Mouse (Mus musculus) kidney, embryonic 16.5 days (tissue): ENCODE data around the gene Olfr317. TPM values are rescaled to one million over a fixed set of nuclear protein-coding genes. Genes with fewer than 3 reads are reported as not detected.
"Not testable (repeated sequence)": the region's sequence is repeated elsewhere in the genome, so short reads cannot be mapped to it uniquely, and the experiment has no call there.

ENCODE experiments used
- ATAC-seq: fragments of 200-750 bp; cut with Nextera tagmentation; 2 replicates; pipeline ENCODE4 v1.8.0; 2017; ENCODE audit warnings: moderate TSS enrichment; ENCODE audit not compliant: low FRiP score, low TSS enrichment
- H3K27ac ChIP-seq: fragments of 300-500 bp; sonication (generic); 2 replicates; pipeline ENCODE4 v1.5.1; 2014; ENCODE audit warnings: low read length
- H3K27me3 ChIP-seq: fragments of 300-500 bp; sonication (generic); 2 replicates; pipeline ENCODE4 v1.6.1; 2014; ENCODE audit warnings: low read length, control low read depth, mixed read lengths; ENCODE audit not compliant: insufficient read depth
- H3K36me3 ChIP-seq: fragments of 300-500 bp; sonication (generic); 2 replicates; pipeline ENCODE4 v1.6.1; 2014; ENCODE audit warnings: low read length, control low read depth, mixed read lengths; ENCODE audit not compliant: insufficient read depth
- H3K4me1 ChIP-seq: fragments of 300-500 bp; sonication (generic); 2 replicates; pipeline ENCODE4 v1.6.1; 2014; ENCODE audit warnings: low read length, control low read depth, mixed read lengths; ENCODE audit not compliant: insufficient read depth
- H3K4me2 ChIP-seq: fragments of 300-500 bp; sonication (generic); replicated peaks from 2 replicates; pipeline ENCODE4 v1.6.1; 2014; ENCODE audit warnings: low read depth, low read length
- H3K4me3 ChIP-seq: fragments of 300-500 bp; sonication (generic); 2 replicates; pipeline ENCODE4 v1.5.1; 2014; ENCODE audit warnings: mild to moderate bottlenecking, low read length
- H3K9ac ChIP-seq: fragments of 300-500 bp; sonication (generic); replicated peaks from 2 replicates; pipeline ENCODE4 v1.6.1; 2014; ENCODE audit warnings: low read length
- H3K9me3 ChIP-seq: fragments of 300-500 bp; sonication (generic); 2 replicates; pipeline ENCODE4 v1.6.1; 2016; ENCODE audit warnings: low read length, control low read depth
- WGBS: fragments of 180-500 bp; shearing (Covaris S2); extraction: QIAGEN DNeasy Blood & Tissue Kit; methylation state at CpG from one replicate; pipeline ENCODE4 v1.1.7; 2014; 5-methylcytosine and 5-hydroxymethylcytosine counted together
- polyA plus RNA-seq: library from polyadenylated mRNA; unstranded; fragments of >200 nt; fragmentation: Nextera tagmentation; extraction: Ambion mirVana; gene quantifications from 2 replicates; pipeline ENCODE4 v1.2.1, GENCODE M21; 2015

The Olfr317 gene
- polyA plus RNA-seq, 1 experiment from 2014 or later, result not detected

DNA sequence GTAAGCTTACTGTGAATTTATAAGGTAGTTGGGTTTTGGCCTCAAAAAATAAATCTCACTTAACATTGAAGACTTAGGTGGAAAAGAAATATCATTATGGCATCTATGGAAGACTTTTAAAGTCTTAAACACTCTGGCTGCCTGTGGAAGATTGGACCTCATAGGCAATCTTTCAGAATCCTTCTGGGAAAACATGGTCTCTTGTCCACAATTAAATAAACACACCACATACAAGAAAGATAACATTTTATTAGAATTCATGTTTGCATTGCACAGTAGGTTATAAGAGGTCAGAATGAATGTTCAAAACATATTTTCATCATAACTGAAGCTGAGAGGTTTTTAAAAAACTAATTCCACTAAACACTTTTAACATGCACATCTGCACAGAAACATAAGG is 15.1 kb downstream of the Olfr317 start, which contains the start of gene Olfr318:
Gene Olfr318, minus strand, starts transcription at position 101 of the 400 bp plus-strand sequence.
- no peak within 1 kb of the TSS for H3K4me2 ChIP-seq
- H3K27ac ChIP-seq, result no peak within 1 kb of the TSS
- no peaks in the 10 kb centered on the region for H3K4me1 ChIP-seq
- H3K27me3 ChIP-seq, result no peaks in the 10 kb centered on the region
- H3K36me3 ChIP-seq, result no peaks in the 10 kb centered on the region
- no peak within 1 kb of the TSS for H3K9ac ChIP-seq
- no peak for ATAC-seq
- no peak within 1 kb of the TSS for H3K4me3 ChIP-seq
- no peaks in the 10 kb centered on the region for H3K9me3 ChIP-seq

DNA sequence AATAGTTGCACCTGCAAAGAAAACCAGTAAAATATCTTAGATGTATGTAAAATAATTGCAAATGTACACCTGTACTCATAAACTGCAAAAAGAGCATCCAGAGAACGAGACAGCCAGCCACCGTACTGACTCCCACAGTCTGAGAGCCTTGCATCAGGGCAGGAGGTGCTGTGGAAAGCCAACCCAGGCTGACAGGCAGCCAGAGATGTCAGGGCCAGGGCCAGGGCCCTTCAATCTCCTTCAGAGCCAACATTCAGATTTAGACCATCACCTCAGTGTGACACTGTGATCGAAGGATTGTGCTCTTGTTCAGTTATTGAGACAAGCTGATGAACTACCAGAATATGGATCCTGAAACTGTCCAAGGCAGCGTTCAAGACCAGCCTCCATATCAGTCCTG is 19.3 kb downstream of the Olfr317 start:
- 85% methylated on average over 4 of the region's 4 CpGs for WGBS
- Histone ChIP-seq H3K4me3 (no peak overlapping the region), H3K9ac (no peak overlapping the region), H3K27ac (no peak overlapping the region), H3K4me2 (no peak overlapping the region), H3K9me3 (no peaks in the 10 kb centered on the region), H3K36me3 (no peaks in the 10 kb centered on the region), H3K27me3 (no peaks in the 10 kb centered on the region), H3K4me1 (no peaks in the 10 kb centered on the region)
- no peak for ATAC-seq

DNA sequence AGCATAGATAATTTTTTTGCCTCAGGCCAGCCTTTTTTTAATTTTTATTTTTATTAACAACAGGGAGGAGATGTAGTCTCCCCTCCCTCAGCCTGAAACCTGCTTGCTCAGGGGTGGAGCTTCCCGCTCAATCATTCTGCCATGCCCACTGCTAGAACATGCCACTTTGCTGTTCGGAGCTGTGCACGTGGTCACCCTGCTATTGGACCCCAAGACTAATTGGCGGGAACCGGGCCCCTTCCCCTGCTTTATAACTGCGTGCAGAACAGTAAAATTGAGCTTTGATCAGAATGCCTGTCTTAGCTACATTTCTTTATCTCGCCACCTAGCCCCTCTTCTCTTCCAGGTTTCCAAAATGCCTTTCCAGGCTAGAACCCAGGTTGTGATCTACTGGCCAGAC is 21.3 kb downstream of the Olfr317 start:
- not testable (repeated sequence) for H3K9me3 ChIP-seq, H3K4me1 ChIP-seq, H3K4me2 ChIP-seq, H3K4me3 ChIP-seq, H3K27ac ChIP-seq, ATAC-seq, H3K9ac ChIP-seq, H3K27me3 ChIP-seq, H3K36me3 ChIP-seq
- 92% methylated on average over 6 of the region's 7 CpGs for WGBS

DNA sequence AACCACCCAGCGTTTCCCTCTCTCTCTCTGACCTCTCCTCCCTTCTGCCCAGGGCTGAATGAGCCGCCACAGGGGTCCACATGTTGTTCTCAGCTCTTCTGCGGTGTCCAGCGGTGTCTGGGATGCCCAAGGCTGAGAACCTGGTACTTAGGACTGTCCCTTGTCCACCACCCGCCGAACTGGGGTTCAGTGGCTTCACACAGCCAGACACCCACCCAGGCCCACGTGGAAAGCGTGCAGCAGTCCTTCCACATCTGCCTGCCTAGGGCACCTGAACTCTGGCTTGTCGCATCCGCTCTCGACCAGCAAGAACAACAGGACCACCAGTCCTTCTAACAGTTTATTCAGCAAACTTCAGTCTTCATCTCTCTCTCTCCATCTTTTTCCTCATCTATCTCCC is 29.9 kb downstream of the Olfr317 start:
- Histone ChIP-seq H3K4me3 (no peak overlapping the region), H3K4me1 (no peaks in the 10 kb centered on the region), H3K27ac (no peak overlapping the region), H3K9me3 (no peaks in the 10 kb centered on the region), H3K9ac (no peak overlapping the region), H3K27me3 (no peaks in the 10 kb centered on the region), H3K4me2 (no peak overlapping the region), H3K36me3 (no peaks in the 10 kb centered on the region)
- ATAC-seq, result no peak
- WGBS, result 85% methylated on average over 11 of the region's 11 CpGs

DNA sequence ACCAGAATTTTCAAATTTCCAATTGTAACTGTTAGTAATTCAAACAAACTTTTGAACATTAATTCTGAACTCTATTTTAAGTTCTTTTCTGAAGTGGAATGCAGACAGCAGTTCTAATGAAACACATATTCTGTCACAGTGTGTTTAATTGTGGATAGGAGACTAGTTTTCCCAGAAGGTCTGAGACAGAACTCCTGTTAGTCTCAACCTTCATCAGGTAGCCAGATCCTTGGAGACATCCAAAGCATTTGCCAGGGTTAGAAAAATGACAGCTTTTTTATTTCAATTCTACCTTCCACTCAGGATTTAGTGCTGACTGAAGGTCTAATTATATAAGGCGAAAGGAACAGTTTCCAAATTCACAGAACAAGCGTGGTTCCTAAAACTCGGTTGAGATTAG is 40.1 kb downstream of the Olfr317 start, which contains the start of gene Olfr319:
Gene Olfr319, plus strand, starts transcription at position 301 of the 400 bp plus-strand sequence.
- Histone ChIP-seq H3K36me3 (no peaks in the 10 kb centered on the region), H3K27ac (no peak within 1 kb of the TSS), H3K27me3 (no peaks in the 10 kb centered on the region), H3K9me3 (peaks cover 8% of the 10 kb centered on the region), H3K4me2 (no peak within 1 kb of the TSS), H3K4me1 (no peaks in the 10 kb centered on the region), H3K4me3 (no peak within 1 kb of the TSS), H3K9ac (no peak within 1 kb of the TSS)
- no peak for ATAC-seq
- WGBS, result 89% methylated on average over 3 of the region's 3 CpGs

Other genes with a start within 250 kb of the Olfr317 start
- not detected in 2 replicates for gene Olfr332, start 246.7 kb downstream of the Olfr317 start, polyA plus RNA-seq
- gene Olfr331, start 236.6 kb downstream of the Olfr317 start, polyA plus RNA-seq, result not detected in 2 replicates
- not detected in 2 replicates for gene Olfr330, start 204.4 kb downstream of the Olfr317 start, polyA plus RNA-seq
- not detected in 2 replicates for gene Olfr329-ps, start 192.8 kb downstream of the Olfr317 start, polyA plus RNA-seq
- gene Olfr328, start 183.6 kb downstream of the Olfr317 start, polyA plus RNA-seq, result 0.14 TPM in 1 of 2 replicates, not detected in the other
- gene Olfr224, start 168.7 kb downstream of the Olfr317 start, polyA plus RNA-seq, result not detected in 2 replicates
- gene Olfr325, start 161.5 kb downstream of the Olfr317 start, polyA plus RNA-seq, result not detected in 2 replicates
- gene Olfr324, start 144.1 kb downstream of the Olfr317 start, polyA plus RNA-seq, result not detected in 2 replicates
- not detected in 2 replicates for gene 2210407C18Rik, start 123.1 kb downstream of the Olfr317 start, polyA plus RNA-seq
- not detected in 2 replicates for gene Olfr323, start 108.7 kb downstream of the Olfr317 start, polyA plus RNA-seq
- gene Trim58, start 98.7 kb downstream of the Olfr317 start, polyA plus RNA-seq, result 0.10 TPM in 1 of 2 replicates, not detected in the other
- gene Olfr322, start 80.4 kb downstream of the Olfr317 start, polyA plus RNA-seq, result 0.04 and 0.12 TPM in 2 replicates
- 0.05 TPM in 1 of 2 replicates, not detected in the other for gene Olfr320, start 58.1 kb downstream of the Olfr317 start, polyA plus RNA-seq
- not detected in 2 replicates for gene Olfr319, start 40.0 kb downstream of the Olfr317 start, polyA plus RNA-seq
- gene Olfr318, start 15.2 kb downstream of the Olfr317 start, polyA plus RNA-seq, result not detected in 2 replicates
- not detected in 2 replicates for gene Olfr316, start 13.5 kb upstream of the Olfr317 start, polyA plus RNA-seq
- gene Olfr315, start 34.0 kb upstream of the Olfr317 start, polyA plus RNA-seq, result not detected in 2 replicates
- gene Olfr314, start 43.7 kb upstream of the Olfr317 start, polyA plus RNA-seq, result not detected in 2 replicates
- 0.31 and 0.85 TPM in 2 replicates for gene Fam183b, start 62.7 kb upstream of the Olfr317 start, polyA plus RNA-seq
- not detected in 2 replicates for gene Olfr313, start 75.8 kb upstream of the Olfr317 start, polyA plus RNA-seq
- not detected in 2 replicates for gene Olfr312, start 90.0 kb upstream of the Olfr317 start, polyA plus RNA-seq
- not detected in 2 replicates for gene Olfr311, start 100.0 kb upstream of the Olfr317 start, polyA plus RNA-seq
- gene Gm12258, start 107.9 kb upstream of the Olfr317 start, polyA plus RNA-seq, result 10.2 and 10.6 TPM in 2 replicates
- 9.1 and 9.4 TPM in 2 replicates for gene 2810021J22Rik, start 128.0 kb upstream of the Olfr317 start, polyA plus RNA-seq
- 6.0 and 7.3 TPM in 2 replicates for gene Zfp39, start 165.0 kb upstream of the Olfr317 start, polyA plus RNA-seq
- 0.10 TPM in 1 of 2 replicates, not detected in the other for gene Btnl10, start 178.7 kb upstream of the Olfr317 start, polyA plus RNA-seq
- 217 and 219 TPM in 2 replicates for gene Rnf187, start 199.7 kb upstream of the Olfr317 start, polyA plus RNA-seq
- 93.4 and 93.5 TPM in 2 replicates for gene Hist3h2ba, start 209.7 kb upstream of the Olfr317 start, polyA plus RNA-seq
- gene Hist3h2a, start 215.5 kb upstream of the Olfr317 start, polyA plus RNA-seq, result 39.5 and 39.7 TPM in 2 replicates
- 0.42 and 0.64 TPM in 2 replicates for gene Trim17, start 215.5 kb upstream of the Olfr317 start, polyA plus RNA-seq
- 22.9 and 25.9 TPM in 2 replicates for gene Trim11, start 238.9 kb upstream of the Olfr317 start, polyA plus RNA-seq